Mouse (Mus musculus) embryonic fibroblast, embryonic 13.5 days (primary cell): ENCODE results near the gene Gm340. TPM values are rescaled to one million over a fixed set of nuclear protein-coding genes. Genes with fewer than 3 reads are reported as not detected.

Experiments
- H3K27ac ChIP-seq: 2 replicates; pipeline ENCODE4 v1.5.1; 2012; ENCODE audit warnings: low read length, control low read depth, inconsistent platforms; ENCODE audit not compliant: insufficient read depth
- H3K4me1 ChIP-seq: 2 replicates; pipeline ENCODE4 v1.6.1; 2011; ENCODE audit warnings: low read length; ENCODE audit not compliant: control insufficient read depth, insufficient read depth
- H3K4me3 ChIP-seq: 2 replicates; pipeline ENCODE4 v1.5.1; 2011; ENCODE audit warnings: mild to moderate bottlenecking, control low read depth, low read length; ENCODE audit not compliant: insufficient read depth
- CTCF ChIP-seq: IDR thresholded peaks from 2 replicates; pipeline ENCODE4 v1.5.1; 2011; ENCODE audit warnings: mild to moderate bottlenecking, control low read depth, low read length, moderate library complexity, borderline replicate concordance; ENCODE audit not compliant: insufficient read depth
- POLR2A ChIP-seq: IDR thresholded peaks from 2 replicates; pipeline ENCODE4 v1.6.1; 2011; ENCODE audit warnings: low read depth, mild to moderate bottlenecking, control low read depth, low read length, moderate library complexity
- polyA plus RNA-seq: library from polyadenylated mRNA; stranded (reverse); fragments of >200 nt; gene quantifications from 2 replicates; pipeline ENCODE4 v1.2.4, GENCODE M21; 2011; ENCODE audit warnings: low read depth; ENCODE audit not compliant: missing spikeins, insufficient read length

The Gm340 gene
- polyA plus RNA-seq, 1 experiment = 7.2 TPM

DNA sequence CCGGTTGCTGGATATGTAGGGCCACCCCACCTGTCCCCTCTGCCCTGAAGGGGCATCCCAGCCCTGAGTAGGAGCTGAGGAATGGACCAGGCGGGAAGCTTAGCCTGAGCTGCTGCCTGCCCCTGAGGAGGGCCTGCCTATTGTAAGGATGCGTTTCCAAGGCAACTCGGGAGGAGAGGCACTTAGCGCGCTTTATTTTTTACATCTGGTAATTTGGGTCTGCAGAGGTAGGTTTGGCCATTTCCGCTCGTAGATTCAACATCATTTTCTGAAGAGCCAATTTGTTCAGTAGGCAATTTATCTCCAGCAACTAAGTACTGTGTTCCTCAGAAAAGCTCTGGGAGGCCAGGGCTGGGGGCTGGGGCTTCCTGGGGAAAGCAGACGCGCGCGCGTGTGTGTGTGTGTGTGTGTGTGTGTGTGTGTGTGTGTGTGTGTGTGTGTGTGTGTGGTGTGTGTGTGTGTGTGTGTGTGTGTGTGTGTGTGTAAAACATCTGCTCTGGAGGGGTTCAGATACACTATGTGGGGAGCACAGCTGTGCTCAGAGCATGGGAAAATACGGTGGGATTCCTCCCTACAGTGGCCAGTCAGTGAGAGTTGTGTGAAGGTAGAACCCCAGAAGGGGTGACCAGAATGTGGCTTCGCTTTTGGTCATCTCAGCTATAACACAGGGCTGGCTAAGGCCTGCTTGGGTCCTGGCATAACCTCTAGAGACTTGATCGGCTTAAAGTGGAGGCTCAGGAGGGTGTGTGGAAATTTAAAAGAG, 31.3 kb downstream of the Gm340 start:
- Histone ChIP-seq H3K4me3 (no peak overlapping the region), H3K4me1 (no peaks in the 10 kb centered on the region), H3K27ac (no peak overlapping the region)
- TF ChIP-seq CTCF (no peak), POLR2A (no peak)

DNA sequence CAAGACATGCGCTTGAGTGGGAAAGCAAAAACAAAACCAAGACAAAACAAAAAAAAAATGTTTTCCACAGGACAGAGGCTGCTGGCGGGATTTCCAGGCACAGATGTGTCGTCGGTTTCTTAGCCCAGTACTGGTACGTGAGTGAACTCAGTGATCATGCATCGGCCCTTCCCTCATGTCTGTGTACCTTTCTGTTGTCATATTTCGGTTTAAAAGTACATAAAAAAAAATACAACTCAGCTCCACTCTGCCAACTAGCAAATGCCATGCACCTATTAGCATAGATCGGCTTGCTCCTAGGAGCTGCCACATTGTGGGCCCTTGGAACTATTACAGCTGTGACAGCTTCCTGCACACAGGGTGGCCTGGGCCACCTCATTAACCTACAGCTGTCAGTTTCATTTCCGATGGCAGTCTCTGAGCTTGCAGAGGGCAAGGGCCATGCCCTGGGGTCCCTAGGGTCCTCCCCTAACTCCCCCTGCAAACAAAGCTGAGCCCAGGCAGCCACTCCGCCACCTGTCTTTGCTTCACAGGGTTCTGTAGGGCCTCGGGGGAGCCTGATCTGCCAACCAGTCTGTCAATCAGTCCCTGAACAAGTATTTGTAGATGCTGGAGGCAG, 33.5 kb downstream of the Gm340 start:
- TF ChIP-seq POLR2A = no peak
- no peak for TF ChIP-seq CTCF
- Histone ChIP-seq H3K27ac (no peak overlapping the region), H3K4me3 (no peak overlapping the region), H3K4me1 (no peaks in the 10 kb centered on the region)

DNA sequence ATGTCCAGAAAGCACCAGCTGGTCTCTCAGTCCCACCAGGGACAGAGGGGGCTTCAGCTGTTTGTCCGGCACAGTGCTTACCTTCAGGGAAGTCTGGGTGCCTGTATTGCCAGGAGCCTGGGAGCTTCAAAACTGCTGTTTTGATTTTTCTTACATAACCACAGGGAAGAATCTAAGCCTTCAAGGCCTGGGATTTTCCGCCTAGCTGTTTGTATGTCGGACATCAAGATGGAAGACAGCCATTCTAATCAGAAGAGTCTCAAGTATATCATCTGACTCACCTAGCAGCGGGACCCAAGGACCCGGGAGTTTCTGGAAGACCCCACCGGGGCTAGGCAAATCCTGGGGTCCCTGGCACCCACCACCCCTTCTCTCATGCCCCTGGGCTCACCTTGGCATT, 34.1 kb downstream of the Gm340 start:
- H3K4me3 ChIP-seq = no peak overlapping the region
- H3K4me1 ChIP-seq = no peaks in the 10 kb centered on the region
- no peak for TF ChIP-seq CTCF
- TF ChIP-seq POLR2A = no peak
- H3K27ac ChIP-seq = no peak overlapping the region

DNA sequence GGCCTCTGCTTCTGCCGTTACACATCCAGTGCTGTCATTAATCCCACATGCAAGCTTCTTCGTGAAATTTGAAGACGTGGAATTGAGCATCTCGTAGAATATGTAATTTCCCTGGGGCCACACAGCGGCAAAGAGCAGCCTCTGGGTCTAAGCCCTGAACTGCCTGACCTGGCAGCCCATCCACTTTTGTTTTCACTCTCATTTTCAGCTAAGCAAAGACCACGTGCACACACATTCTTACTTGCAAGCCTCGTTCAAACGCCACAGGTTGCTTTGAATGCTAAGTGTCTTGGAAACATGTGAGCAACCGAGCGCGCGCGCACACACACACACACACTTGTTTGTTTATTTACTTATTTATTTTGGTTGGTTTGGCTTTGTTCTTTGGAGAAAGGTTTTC, 34.9 kb downstream of the Gm340 start:
- Histone ChIP-seq H3K27ac (no peak overlapping the region), H3K4me3 (no peak overlapping the region), H3K4me1 (no peaks in the 10 kb centered on the region)
- no peak for TF ChIP-seq POLR2A
- TF ChIP-seq CTCF = no peak

DNA sequence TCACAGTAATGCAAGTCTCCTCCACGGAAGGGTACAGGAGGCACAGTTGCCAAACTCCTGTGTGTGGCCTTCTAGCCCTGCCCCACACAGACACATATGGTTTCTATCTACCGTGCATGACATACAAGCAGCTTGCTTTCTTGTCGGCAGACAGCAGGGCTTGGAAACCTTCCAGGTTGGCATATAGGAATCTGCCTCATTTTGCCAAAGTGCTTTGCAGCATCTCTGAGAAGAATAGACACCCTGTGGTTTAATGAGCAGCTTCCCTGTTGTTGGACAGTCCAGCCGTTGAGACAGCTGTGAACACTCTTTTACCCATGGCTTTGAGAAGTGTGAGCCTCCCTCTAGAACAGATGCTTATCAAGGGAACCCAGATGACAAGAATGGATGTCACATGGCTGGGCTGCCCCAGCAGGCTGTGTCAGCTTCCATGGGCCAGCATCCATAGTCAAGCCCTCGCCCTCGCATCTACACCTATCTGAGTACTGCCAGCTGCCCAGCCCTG, 36.0 kb downstream of the Gm340 start:
- no peak overlapping the region for H3K27ac ChIP-seq

DNA sequence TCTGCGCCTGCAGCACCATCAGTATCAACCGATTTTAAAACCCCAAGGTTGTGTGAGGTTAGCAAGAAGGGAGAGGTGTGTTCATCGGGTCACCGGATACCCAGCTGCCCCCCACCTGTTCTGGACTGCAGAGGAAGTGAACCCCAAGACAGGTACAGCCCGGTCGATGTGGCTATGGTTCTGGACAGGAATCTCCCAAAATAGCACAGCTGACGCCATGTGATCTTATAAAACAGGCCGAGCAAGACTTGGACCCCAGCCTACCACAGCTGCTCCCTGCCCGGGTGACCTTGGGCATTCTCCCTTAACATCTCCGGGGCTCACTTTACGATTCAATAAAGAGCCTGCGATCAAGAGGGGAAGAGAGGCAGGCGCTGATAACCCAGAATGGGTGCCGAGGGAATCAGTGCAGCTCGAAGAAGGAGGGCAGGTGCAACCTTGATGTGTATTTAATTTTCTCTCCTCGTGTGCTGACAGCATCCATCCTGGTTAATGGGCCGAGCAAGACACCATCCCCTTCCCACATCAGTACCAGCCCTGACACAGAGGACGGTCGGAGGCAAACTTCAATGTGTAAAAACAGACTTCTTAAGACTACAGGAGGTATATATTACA, 36.7 kb downstream of the Gm340 start:
- Histone ChIP-seq H3K27ac (no peak overlapping the region), H3K4me1 (no peaks in the 10 kb centered on the region)

More for the DNA sequence above, 36.0 kb downstream of the Gm340 start:
- TF ChIP-seq CTCF = no peak
- no peak for TF ChIP-seq POLR2A
- H3K4me3 ChIP-seq = no peak overlapping the region
- no peaks in the 10 kb centered on the region for H3K4me1 ChIP-seq

DNA sequence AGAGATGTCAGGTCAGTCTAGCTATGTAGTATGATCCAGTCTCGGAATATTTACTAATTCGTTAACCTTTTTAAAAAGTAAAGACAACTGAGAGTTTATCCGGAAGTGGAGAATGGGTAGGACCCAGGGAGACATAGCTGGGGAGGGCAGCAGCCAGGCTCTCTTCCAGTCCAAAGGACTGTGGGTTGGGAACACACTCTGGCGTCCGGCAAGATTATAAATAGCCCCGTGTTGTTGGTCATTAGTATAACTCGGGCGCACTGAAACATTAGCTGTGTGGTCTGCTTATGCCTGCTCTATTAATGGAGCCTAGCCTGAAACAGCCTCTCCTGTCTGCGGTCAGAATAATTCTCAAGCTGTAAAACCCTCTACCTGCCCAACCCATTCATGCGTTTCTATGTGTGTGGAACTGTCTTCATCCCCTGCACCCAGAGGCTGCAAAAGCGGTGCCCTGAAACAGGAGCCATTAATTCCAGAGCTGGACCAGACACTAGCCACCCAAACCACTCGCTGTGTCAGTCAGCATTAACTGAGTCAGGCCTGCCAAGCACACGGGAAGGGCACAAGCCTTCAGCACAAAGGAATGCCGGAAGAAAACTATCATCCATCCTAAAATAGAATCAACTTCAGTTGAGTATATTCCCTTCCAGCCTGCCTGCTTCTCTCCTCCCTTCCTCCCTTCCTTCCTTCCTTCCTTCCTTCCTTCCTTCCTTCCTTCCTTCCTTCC, 38.4 kb downstream of the Gm340 start:
- Histone ChIP-seq H3K27ac (no peak overlapping the region), H3K4me3 (no peak overlapping the region), H3K4me1 (no peaks in the 10 kb centered on the region)
- TF ChIP-seq CTCF (no peak), POLR2A (no peak)

More for the DNA sequence above, 36.7 kb downstream of the Gm340 start:
- TF ChIP-seq POLR2A = no peak
- TF ChIP-seq CTCF = no peak
- H3K4me3 ChIP-seq = no peak overlapping the region

DNA sequence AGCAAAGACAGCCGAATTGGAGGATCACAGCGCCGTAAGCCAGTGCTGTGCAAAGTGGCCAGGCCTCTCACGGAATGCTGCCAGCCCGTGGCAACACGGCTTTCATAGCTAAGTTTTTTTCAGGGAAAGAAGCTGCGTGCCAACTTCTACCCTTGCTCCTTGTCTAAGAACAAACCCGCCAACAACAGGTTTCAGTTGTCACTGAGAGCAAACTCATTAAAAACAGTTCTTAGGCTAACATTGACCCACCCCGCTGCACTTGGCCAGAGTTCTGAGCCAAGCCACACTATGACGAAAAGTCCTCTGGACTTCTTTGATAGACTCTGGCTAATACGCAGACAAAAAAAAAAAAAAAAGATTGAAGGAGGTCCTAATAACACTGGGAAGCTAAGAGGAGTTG, 46.8 kb downstream of the Gm340 start:
- TF ChIP-seq POLR2A (no peak), CTCF (no peak)
- Histone ChIP-seq H3K4me3 (no peak overlapping the region), H3K4me1 (no peaks in the 10 kb centered on the region), H3K27ac (no peak overlapping the region)

DNA sequence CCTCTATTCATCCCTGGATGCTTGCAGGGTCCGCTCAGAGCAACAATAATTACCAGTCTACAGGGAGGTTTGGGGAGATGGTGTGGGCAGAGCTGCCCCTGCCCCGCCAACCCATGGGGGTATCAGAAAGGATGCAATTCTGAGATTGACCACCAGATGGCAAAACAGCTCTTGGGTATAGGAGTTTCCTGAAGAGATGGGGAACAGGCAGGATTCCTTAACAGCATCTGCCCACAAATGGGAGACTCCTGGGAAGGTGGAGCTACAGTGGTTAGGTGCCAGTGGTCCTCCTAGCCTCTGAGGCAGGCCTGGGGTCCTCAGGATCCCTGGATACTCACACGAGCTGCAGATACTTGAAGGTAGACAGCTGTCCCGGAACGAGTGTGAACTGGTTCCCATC, 47.4 kb downstream of the Gm340 start:
- no peaks in the 10 kb centered on the region for H3K4me1 ChIP-seq
- no peak overlapping the region for H3K4me3 ChIP-seq
- TF ChIP-seq POLR2A = no peak
- H3K27ac ChIP-seq = no peak overlapping the region

DNA sequence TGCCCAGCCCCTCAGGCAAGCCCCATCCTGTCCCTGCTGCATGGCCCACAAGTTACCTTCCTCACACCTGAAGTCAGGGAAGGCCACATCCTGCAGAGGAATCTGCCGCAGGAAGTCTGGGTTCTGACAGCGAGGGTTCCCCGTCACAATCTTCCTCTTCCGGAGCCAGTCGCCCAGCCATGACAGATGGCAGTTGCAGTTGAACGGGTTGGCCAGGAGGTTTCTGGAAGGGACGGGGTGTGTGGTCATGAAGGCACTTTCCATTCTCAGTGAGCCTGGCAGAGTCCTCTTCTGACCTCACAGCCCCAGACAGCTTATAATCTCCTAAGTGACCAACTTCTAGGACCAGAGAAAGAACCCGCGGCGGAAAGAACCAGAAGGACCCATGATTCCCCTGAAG, 51.9 kb downstream of the Gm340 start:
- TF ChIP-seq CTCF (no peak), POLR2A (no peak)
- Histone ChIP-seq H3K27ac (no peak overlapping the region), H3K4me3 (no peak overlapping the region), H3K4me1 (no peaks in the 10 kb centered on the region)
